ENCODE assay signal across 8 mouse cellular contexts in the genomic region with DNA sequence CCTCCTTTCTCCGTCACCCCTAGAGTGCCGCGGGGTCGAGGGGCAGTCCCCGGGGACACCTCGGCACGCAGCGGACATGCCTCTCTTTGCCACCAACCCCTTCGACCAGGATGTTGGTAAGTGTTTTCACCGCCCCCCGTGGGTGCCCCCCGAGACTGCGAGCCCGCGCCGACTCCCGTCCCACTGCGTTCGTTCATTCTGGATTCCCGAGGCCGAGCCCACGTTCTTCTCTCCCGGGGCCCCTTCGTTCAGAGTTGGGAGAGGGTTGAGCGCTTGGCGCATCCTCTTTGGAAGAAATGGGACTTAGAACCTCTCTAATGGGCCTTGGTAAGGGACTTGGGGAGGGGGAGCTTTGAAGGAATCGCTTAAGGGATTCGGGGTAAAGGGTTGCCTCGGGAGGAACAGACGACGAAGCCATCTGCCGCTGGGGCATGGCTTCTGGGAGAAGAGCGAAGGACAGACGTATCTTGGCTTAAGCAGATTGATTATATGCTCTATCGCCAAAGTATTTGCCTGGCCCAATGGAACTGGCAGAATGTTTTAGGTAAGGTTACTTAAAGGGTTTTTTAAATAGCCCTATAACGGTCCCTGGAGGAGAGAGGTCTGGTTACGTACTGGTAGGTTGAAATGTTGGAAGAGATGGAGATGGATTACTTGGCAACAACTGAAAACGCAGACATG. TPM values are rescaled to one million over a fixed set of nuclear protein-coding genes. Genes with fewer than 3 reads are reported as not detected.
DNase-seq lines count a peak whose midpoint lies in the region; ATAC-seq lines count a peak whose summit lies in the region.

No protein-coding gene starts in this region.

- H3K4me3 ChIP-seq in lung, embryonic 16.5 days (ENCODE audit: low read length) = peak overlapping the region; percentile 96
- H3K4me3 ChIP-seq in embryonic facial prominence, embryonic 10.5 days = peak overlapping the region; percentile 87
- peak overlapping the region; percentile 95 for H3K4me3 ChIP-seq in intestine, embryonic 15.5 days (replicated peaks)
- peak overlapping the region; percentile 69 for H3K4me3 ChIP-seq in midbrain, embryonic 14.5 days (replicated peaks; ENCODE audit: low read depth, low read length)

- H3K27ac ChIP-seq in lung, embryonic 16.5 days (ENCODE audit: low read length) = peak overlapping the region; percentile 99
- H3K27ac ChIP-seq in embryonic facial prominence, embryonic 10.5 days (replicated peaks) = peak overlapping the region; percentile 100
- H3K27ac ChIP-seq in intestine, embryonic 15.5 days = peak overlapping the region; percentile 92
- H3K27ac ChIP-seq in midbrain, embryonic 14.5 days (replicated peaks; ENCODE audit: low read depth, low read length) = peak overlapping the region; percentile 98

- no peak; the same call in 1 of the 2 replicates for ATAC-seq in lung, embryonic 16.5 days (ENCODE audit: low read depth)
- no peak; the same call in 1 of the 2 replicates for ATAC-seq in intestine, embryonic 15.5 days
- ATAC-seq in midbrain, embryonic 14.5 days (ENCODE audit: low FRiP score, low TSS enrichment) = peak; percentile 49; the same call in 1 of the 2 replicates

- H3K36me3 ChIP-seq in lung, embryonic 16.5 days (ENCODE audit: control insufficient read depth, insufficient read depth, low read length) = no peaks in the 10 kb centered on the region; the same call in 1 of the 2 replicates
- no peaks in the 10 kb centered on the region for H3K36me3 ChIP-seq in embryonic facial prominence, embryonic 10.5 days (replicated peaks)
- no peaks in the 10 kb centered on the region for H3K36me3 ChIP-seq in intestine, embryonic 15.5 days
- no peaks in the 10 kb centered on the region for H3K36me3 ChIP-seq in midbrain, embryonic 14.5 days (ENCODE audit: control insufficient read depth, insufficient read depth, low read length)

- no peaks in the 10 kb centered on the region for H3K27me3 ChIP-seq in lung, embryonic 16.5 days (ENCODE audit: control insufficient read depth, insufficient read depth, low read depth, low read length)
- H3K27me3 ChIP-seq in embryonic facial prominence, embryonic 10.5 days (replicated peaks; ENCODE audit: low read depth, poor library complexity, severe bottlenecking) = no peaks in the 10 kb centered on the region
- H3K27me3 ChIP-seq in intestine, embryonic 15.5 days (replicated peaks) = no peaks in the 10 kb centered on the region
- H3K27me3 ChIP-seq in midbrain, embryonic 14.5 days (ENCODE audit: control insufficient read depth, insufficient read depth, low read length) = no peaks in the 10 kb centered on the region

- under 1% methylated on average over 31 of the region's 38 CpGs for WGBS in lung, embryonic 16.5 days
- under 1% methylated on average over 38 of the region's 38 CpGs for WGBS in embryonic facial prominence, embryonic 10.5 days
- under 1% methylated on average over 38 of the region's 38 CpGs for WGBS in intestine, embryonic 15.5 days
- under 1% methylated on average over 38 of the region's 38 CpGs for WGBS in midbrain, embryonic 14.5 days

- H3K9ac ChIP-seq in lung, embryonic 16.5 days (ENCODE audit: low read length) = peak overlapping the region; percentile 98
- peak overlapping the region; percentile 93 for H3K9ac ChIP-seq in intestine, embryonic 15.5 days
- H3K9ac ChIP-seq in midbrain, embryonic 14.5 days (replicated peaks; ENCODE audit: low read length) = peak overlapping the region; percentile 96

- H3K4me2 ChIP-seq in lung, embryonic 16.5 days (ENCODE audit: low read depth, low read length) = peak overlapping the region; percentile 69
- H3K4me2 ChIP-seq in intestine, embryonic 15.5 days (replicated peaks) = peak overlapping the region; percentile 67
- H3K4me2 ChIP-seq in midbrain, embryonic 14.5 days (ENCODE audit: low read length) = peak overlapping the region; percentile 62

- peaks cover 12% of the 10 kb centered on the region for H3K4me1 ChIP-seq in lung, embryonic 16.5 days (replicated peaks; ENCODE audit: control insufficient read depth, insufficient read depth, low read length)
- H3K4me1 ChIP-seq in embryonic facial prominence, embryonic 10.5 days = peaks cover 23% of the 10 kb centered on the region
- H3K4me1 ChIP-seq in intestine, embryonic 15.5 days (replicated peaks) = peaks cover 6% of the 10 kb centered on the region
- H3K4me1 ChIP-seq in midbrain, embryonic 14.5 days (ENCODE audit: control insufficient read depth, insufficient read depth, low read length) = peaks cover 19% of the 10 kb centered on the region

- DNase-seq in lung, postnatal 14 days = no peak
- no peak for DNase-seq in embryonic facial prominence, embryonic 10.5 days (ENCODE audit: low spot score)
- DNase-seq in midbrain, embryonic 14.5 days = no peak
- DNase-seq in gastrocnemius, adult 18-20 months (ENCODE audit: low spot score) = no peak
- no peak for DNase-seq in left cerebral cortex, adult 9 months (ENCODE audit: low spot score in 2 of 2)
- no peak for DNase-seq in kidney, postnatal 36 days

- no peaks in the 10 kb centered on the region for H3K9me3 ChIP-seq in lung, embryonic 16.5 days (ENCODE audit: control insufficient read depth, low read length)
- H3K9me3 ChIP-seq in embryonic facial prominence, embryonic 10.5 days = no peaks in the 10 kb centered on the region
- no peaks in the 10 kb centered on the region for H3K9me3 ChIP-seq in intestine, embryonic 15.5 days
- H3K9me3 ChIP-seq in midbrain, embryonic 14.5 days (ENCODE audit: control insufficient read depth, low read length) = no peaks in the 10 kb centered on the region

RNA-seq across cellular contexts. Expression of gene Stam, which starts 0.5 kb away (rescaled TPM):
- 74.1 and 79.6 TPM in 2 replicates for polyA plus RNA-seq in lung, embryonic 16.5 days (2015; fragmentation: Nextera tagmentation; extraction: Ambion mirVana)
- 78.2 and 86.8 TPM in 2 replicates for polyA plus RNA-seq in embryonic facial prominence, embryonic 10.5 days (2016; fragmentation: Nextera tagmentation; extraction: Ambion mirVana)
- polyA plus RNA-seq in intestine, embryonic 15.5 days (2015; fragmentation: Nextera tagmentation; extraction: Ambion mirVana) = 55.4 and 61.0 TPM in 2 replicates
- polyA plus RNA-seq in midbrain, embryonic 14.5 days (2014; fragmentation: Nextera tagmentation; extraction: Ambion mirVana) = 138 and 141 TPM in 2 replicates
- 10 to 100 TPM; 18.5 to 20.4 TPM for total RNA-seq in gastrocnemius, adult 18-20 months (2021)

RNA-seq across cellular contexts. Expression of gene Hacd1, which starts 18.4 kb away (rescaled TPM):
- 82.0 TPM in 2 replicates for polyA plus RNA-seq in lung, embryonic 16.5 days (2015; fragmentation: Nextera tagmentation; extraction: Ambion mirVana)
- 38.9 and 45.5 TPM in 2 replicates for polyA plus RNA-seq in embryonic facial prominence, embryonic 10.5 days (2016; fragmentation: Nextera tagmentation; extraction: Ambion mirVana)
- 114 and 120 TPM in 2 replicates for polyA plus RNA-seq in intestine, embryonic 15.5 days (2015; fragmentation: Nextera tagmentation; extraction: Ambion mirVana)
- 76.5 and 94.6 TPM in 2 replicates for polyA plus RNA-seq in midbrain, embryonic 14.5 days (2014; fragmentation: Nextera tagmentation; extraction: Ambion mirVana)
- 10 to 100 TPM; 54.6 to 81.4 TPM for total RNA-seq in gastrocnemius, adult 18-20 months (2021)
